Mouse (Mus musculus) CH12.LX (cell line): ENCODE measurements around the gene Faxc. TPM values are rescaled to one million over a fixed set of nuclear protein-coding genes. Genes with fewer than 3 reads are reported as not detected.

Source experiments
- DNase-seq: peaks from one replicate; pipeline ENCODE4 v3.0.0-alpha.2; 2013; ENCODE audit errors: extremely low read depth
- H3K27ac ChIP-seq: 2 replicates; pipeline ENCODE4 v1.5.1; 2012; ENCODE audit warnings: low read depth, mild to moderate bottlenecking, control low read depth, moderate library complexity; ENCODE audit not compliant: insufficient read depth
- H3K27me3 ChIP-seq: replicated peaks from 2 replicates; pipeline ENCODE3; 2012; ENCODE audit warnings: inconsistent platforms
- H3K36me3 ChIP-seq, 2 experiments: replicated peaks in 1 of 2; 2 replicates each; pipeline versions ENCODE3 to v1.6.1; 2012; ENCODE audit warnings: inconsistent platforms in 1 of 2, low read length in 1 of 2, mild to moderate bottlenecking in 1 of 2, mixed read lengths in 1 of 2, moderate library complexity in 1 of 2; ENCODE audit not compliant: control insufficient read depth in 1 of 2, insufficient read depth in 1 of 2
- H3K4me1 ChIP-seq, 2 experiments: 2 replicates each; pipeline ENCODE4 v1.6.1; 2012; ENCODE audit warnings: inconsistent platforms in 1 of 2, moderate library complexity in 1 of 2; ENCODE audit not compliant: insufficient read depth in 2 of 2, control insufficient read depth in 1 of 2
- H3K4me2 ChIP-seq: 2 replicates; pipeline ENCODE4 v1.6.1; 2012; ENCODE audit warnings: low read depth, mild to moderate bottlenecking, control low read depth; ENCODE audit not compliant: poor library complexity, insufficient read depth, severe bottlenecking
- H3K4me3 ChIP-seq, 3 experiments: fragments of 150-350 bp in 1 of 3; sonication (generic) in 1 of 3; replicated peaks in 1 of 3; 2 replicates each; pipeline versions ENCODE3 to v1.5.1; 2011 to 2012; ENCODE audit warnings: low read depth in 2 of 3, low read length in 2 of 3, mild to moderate bottlenecking in 2 of 3, moderate library complexity in 2 of 3, control low read depth in 1 of 3, improper control_type of control experiment in 1 of 3, inconsistent platforms in 1 of 3, mixed read lengths in 1 of 3; ENCODE audit not compliant: poor library complexity in 1 of 3
- H3K79me2 ChIP-seq: replicated peaks from 2 replicates; pipeline ENCODE4 v1.6.1; 2012; ENCODE audit warnings: mild to moderate bottlenecking, moderate library complexity; ENCODE audit not compliant: control insufficient read depth, poor library complexity, insufficient read depth, severe bottlenecking; ENCODE audit errors: extremely low read depth
- H3K9ac ChIP-seq: 2 replicates; pipeline ENCODE4 v1.6.1; 2012; ENCODE audit warnings: low read depth, mild to moderate bottlenecking, control low read depth, moderate library complexity; ENCODE audit not compliant: insufficient read depth
- H3K9me3 ChIP-seq: replicated peaks from 2 replicates; pipeline ENCODE3; 2012; ENCODE audit warnings: low read length, inconsistent platforms, mixed read lengths
- BHLHE40 ChIP-seq: IDR thresholded peaks from 2 replicates; pipeline ENCODE4 v1.6.1; 2011; ENCODE audit warnings: mild to moderate bottlenecking, low read depth, low read length, improper control_type of control experiment
- CHD1 ChIP-seq: IDR thresholded peaks from 2 replicates; pipeline ENCODE4 v1.6.1; 2012; ENCODE audit warnings: low read depth, low read length, improper control_type of control experiment, inconsistent platforms
- CHD2 ChIP-seq: IDR thresholded peaks from 2 replicates; pipeline ENCODE4 v1.6.1; 2011; ENCODE audit warnings: low read length, improper control_type of control experiment
- CTCF ChIP-seq, 2 experiments: IDR thresholded peaks in 1 of 2; conservative IDR thresholded peaks in 1 of 2; 2 replicates each; pipeline ENCODE4 v1.5.1; 2011 to 2012; ENCODE audit warnings: low read depth in 2 of 2, low read length in 2 of 2, improper control_type of control experiment in 1 of 2, inconsistent platforms in 1 of 2, mild to moderate bottlenecking in 1 of 2, moderate library complexity in 1 of 2
- E2F4 ChIP-seq: IDR thresholded peaks from 2 replicates; pipeline ENCODE4 v1.6.1; 2011; ENCODE audit warnings: low read depth, low read length, improper control_type of control experiment; ENCODE audit not compliant: insufficient replicate concordance
- ELF1 ChIP-seq: IDR thresholded peaks from 2 replicates; pipeline ENCODE4 v1.6.1; 2014; ENCODE audit warnings: low read depth, mild to moderate bottlenecking, inconsistent platforms, low read length, improper control_type of control experiment
- EP300 ChIP-seq: IDR thresholded peaks from 2 replicates; pipeline ENCODE4 v1.6.1; 2011; ENCODE audit warnings: low read length, improper control_type of control experiment
- ETS1 ChIP-seq: conservative IDR thresholded peaks from 2 replicates; pipeline ENCODE4 v1.6.1; 2012; ENCODE audit warnings: low read depth, mild to moderate bottlenecking, inconsistent platforms, low read length, improper control_type of control experiment, moderate library complexity
- IRF4 ChIP-seq: IDR thresholded peaks from 2 replicates; pipeline ENCODE4 v1.6.1; 2014; ENCODE audit warnings: low read depth, mild to moderate bottlenecking, inconsistent platforms, low read length, improper control_type of control experiment
- JUN ChIP-seq: IDR thresholded peaks from 2 replicates; pipeline ENCODE4 v1.6.1; 2011; ENCODE audit warnings: low read depth, mild to moderate bottlenecking, low read length, improper control_type of control experiment, moderate library complexity; ENCODE audit not compliant: insufficient read depth
- JUND ChIP-seq: conservative IDR thresholded peaks from 2 replicates; pipeline ENCODE4 v1.6.1; 2011; ENCODE audit warnings: low read depth, low read length, improper control_type of control experiment
- KAT2A ChIP-seq: IDR thresholded peaks from 2 replicates; pipeline ENCODE4 v1.6.1; 2012; ENCODE audit warnings: low read length, improper control_type of control experiment, inconsistent platforms; ENCODE audit not compliant: insufficient replicate concordance
- MAFK ChIP-seq: IDR thresholded peaks from 2 replicates; pipeline ENCODE4 v1.6.1; 2011; ENCODE audit warnings: low read length, improper control_type of control experiment; ENCODE audit not compliant: insufficient replicate concordance
- MAX ChIP-seq: IDR thresholded peaks from 2 replicates; pipeline ENCODE4 v1.6.1; 2011; ENCODE audit warnings: low read length, improper control_type of control experiment
- MEF2A ChIP-seq: IDR thresholded peaks from 2 replicates; pipeline ENCODE4 v1.6.1; 2014; ENCODE audit warnings: low read depth, mild to moderate bottlenecking, inconsistent platforms, low read length, improper control_type of control experiment, borderline replicate concordance
- MXI1 ChIP-seq: IDR thresholded peaks from 2 replicates; pipeline ENCODE4 v1.6.1; 2011; ENCODE audit warnings: mild to moderate bottlenecking, low read depth, low read length, improper control_type of control experiment
- MYC ChIP-seq: IDR thresholded peaks from 2 replicates; pipeline ENCODE4 v1.6.1; 2011; ENCODE audit warnings: low read depth, mild to moderate bottlenecking, improper control_type of control experiment, low read length
- NELFE ChIP-seq: IDR thresholded peaks from 2 replicates; pipeline ENCODE4 v1.6.1; 2011; ENCODE audit warnings: low read depth, low read length, improper control_type of control experiment
- NRF1 ChIP-seq: IDR thresholded peaks from 2 replicates; pipeline ENCODE4 v1.6.1; 2014; ENCODE audit warnings: low read depth, mild to moderate bottlenecking, inconsistent platforms, low read length, improper control_type of control experiment, moderate library complexity
- PAX5 ChIP-seq: IDR thresholded peaks from 2 replicates; pipeline ENCODE4 v1.6.1; 2012; ENCODE audit warnings: low read length, inconsistent platforms, mixed read lengths
- POLR2A ChIP-seq: IDR thresholded peaks from 2 replicates; pipeline ENCODE4 v1.6.1; 2011; ENCODE audit warnings: low read depth, mild to moderate bottlenecking, improper control_type of control experiment, low read length
- POLR2AphosphoS2 ChIP-seq: IDR thresholded peaks from 2 replicates; pipeline ENCODE4 v1.6.1; 2011; ENCODE audit warnings: low read depth, low read length, improper control_type of control experiment
- RAD21 ChIP-seq: IDR thresholded peaks from 2 replicates; pipeline ENCODE4 v1.6.1; 2011; ENCODE audit warnings: low read depth, mild to moderate bottlenecking, low read length, improper control_type of control experiment, moderate library complexity
- RCOR1 ChIP-seq: conservative IDR thresholded peaks from 2 replicates; pipeline ENCODE4 v1.6.1; 2012; ENCODE audit warnings: low read depth, mild to moderate bottlenecking, inconsistent platforms, low read length, improper control_type of control experiment
- SIN3A ChIP-seq: IDR thresholded peaks from 2 replicates; pipeline ENCODE4 v1.6.1; 2012; ENCODE audit warnings: low read length, improper control_type of control experiment, inconsistent platforms
- SMC3 ChIP-seq: IDR thresholded peaks from 2 replicates; pipeline ENCODE4 v1.6.1; 2011; ENCODE audit warnings: low read depth, low read length, improper control_type of control experiment
- TBP ChIP-seq: conservative IDR thresholded peaks from 2 replicates; pipeline ENCODE4 v1.6.1; 2011; ENCODE audit warnings: low read depth, low read length, improper control_type of control experiment
- TCF12 ChIP-seq: IDR thresholded peaks from 2 replicates; pipeline ENCODE4 v1.6.1; 2014; ENCODE audit warnings: low read depth, mild to moderate bottlenecking, inconsistent platforms, low read length, improper control_type of control experiment
- USF1 ChIP-seq: IDR thresholded peaks from 2 replicates; pipeline ENCODE4 v1.6.1; 2014; ENCODE audit warnings: low read depth, mild to moderate bottlenecking, inconsistent platforms, low read length, improper control_type of control experiment
- USF2 ChIP-seq: conservative IDR thresholded peaks from 2 replicates; pipeline ENCODE4 v1.6.1; 2011; ENCODE audit warnings: low read depth, low read length, improper control_type of control experiment
- ZC3H11A ChIP-seq: IDR thresholded peaks from 2 replicates; pipeline ENCODE4 v1.6.1; 2012; ENCODE audit warnings: low read depth, mild to moderate bottlenecking, inconsistent platforms, low read length, improper control_type of control experiment
- ZMIZ1 ChIP-seq: IDR thresholded peaks from 2 replicates; pipeline ENCODE4 v1.6.1; 2012; ENCODE audit warnings: low read depth, mild to moderate bottlenecking, inconsistent platforms, low read length, improper control_type of control experiment
- ZNF384 ChIP-seq: IDR thresholded peaks from 2 replicates; pipeline ENCODE4 v1.6.1; 2012; ENCODE audit warnings: low read depth, low read length, improper control_type of control experiment, inconsistent platforms
- dilution Hi-C: fragments of 300-500 bp; cut with MboI; formaldehyde crosslinking; loops from 2 replicates; pipeline ENCODE4 v1.14.3; 2020; ENCODE audit warnings: low sequenced_read_pairs; ENCODE audit not compliant: extremely low pct_unique_long_range_greater_than_20kb, extremely low pct_ligation_motif_present
- in situ Hi-C: fragments of 300-500 bp; cut with MboI; formaldehyde crosslinking; loops from 3 replicates; pipeline ENCODE4 v1.14.3; 2019; ENCODE audit warnings: low sequenced_read_pairs, low pct_ligation_motif_present, low pct_unique_long_range_greater_than_20kb, mixed read lengths
- polyA plus RNA-seq: library from polyadenylated mRNA; unstranded; fragments of >175 nt; gene quantifications from 2 replicates; pipeline ENCODE4 v1.2.1, GENCODE M21; 2012; ENCODE audit warnings: low read depth; ENCODE audit not compliant: insufficient read length
- total RNA-seq, 2 experiments: library from RNA; depleted of rRNA; stranded (reverse); fragments of 300-350 nt in 1 of 2; fragments of >200 nt in 1 of 2; gene quantifications; 2 replicates each; pipeline ENCODE4 v1.2.3; 2012 to 2014

Faxc gene
- total and polyA plus RNA-seq, 3 experiments = 0.16 to 1.7 (median 0.37) TPM

DNA sequence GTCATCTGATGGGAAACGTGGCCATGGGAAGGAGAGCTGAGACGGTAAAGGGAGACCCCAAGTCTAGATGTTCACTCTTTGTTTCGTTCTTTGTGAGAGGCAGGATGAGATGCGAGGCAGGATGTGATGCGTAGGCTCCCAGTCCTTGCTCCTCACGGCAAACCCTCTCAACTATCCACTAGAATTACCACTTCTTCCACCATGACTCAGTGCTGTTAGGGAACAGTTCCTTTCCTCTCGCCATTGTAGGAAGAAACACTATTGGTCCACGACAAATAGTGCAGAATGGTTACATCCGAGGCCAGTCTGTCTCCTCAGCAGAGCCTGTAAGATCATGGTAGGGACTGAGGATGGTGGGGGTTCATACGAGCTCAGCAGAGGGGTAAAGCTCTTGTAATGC is 56.3 kb downstream of the Faxc start:
- no peaks in the 10 kb centered on the region for H3K9me3 ChIP-seq
- H3K4me3 ChIP-seq = no peak overlapping the region
- no peaks in the 10 kb centered on the region for H3K27me3 ChIP-seq
- H3K4me1 ChIP-seq = peaks cover 5 to 15% of the 10 kb centered on the region in 2 experiments
- H3K9ac ChIP-seq = no peak overlapping the region
- H3K4me2 ChIP-seq = no peak overlapping the region
- H3K36me3 ChIP-seq = peaks cover 0 to 11% of the 10 kb centered on the region in 2 experiments
- DNase-seq = no peak
- H3K27ac ChIP-seq = no peak overlapping the region
- dilution Hi-C loops = no loop called here
- no peak for TF ChIP-seq JUND
- TF ChIP-seq IRF4 = no peak
- no peak for TF ChIP-seq E2F4
- TF ChIP-seq MEF2A = no peak
- TF ChIP-seq POLR2AphosphoS2 = no peak
- TF ChIP-seq, all 38 proteins: peak for 0
- in situ Hi-C loops = no loop called here
- H3K79me2 ChIP-seq = no peaks in the 10 kb centered on the region

DNA sequence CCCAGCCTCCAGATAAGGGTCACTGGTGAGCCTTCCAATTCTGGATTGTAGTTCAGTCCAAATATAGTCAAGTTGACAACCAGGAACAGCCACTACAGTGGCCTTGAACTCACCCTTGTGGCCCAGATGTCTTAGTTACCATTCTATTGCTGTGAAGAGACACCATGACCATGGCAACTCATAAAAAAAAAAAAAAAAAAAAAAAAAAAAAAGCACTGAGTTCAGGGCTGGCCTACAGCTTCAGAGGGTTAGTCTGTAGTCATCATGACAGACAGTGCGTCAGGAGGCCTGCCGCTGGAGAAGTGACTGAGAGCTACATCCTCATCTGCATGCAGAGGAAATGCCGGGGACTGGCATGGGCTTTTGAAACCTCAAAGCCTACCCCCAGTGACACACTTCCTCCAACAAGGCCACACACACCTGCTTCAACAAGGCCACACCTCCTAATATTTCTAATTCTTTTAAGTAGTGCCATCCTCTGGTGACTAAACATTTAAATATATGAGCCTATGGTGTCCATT is 58.5 kb downstream of the Faxc start:
- peak overlapping the region in 1 of 3 experiments; percentile 1 for H3K4me3 ChIP-seq
- no peaks in the 10 kb centered on the region for H3K27me3 ChIP-seq
- peak; percentile 88 for DNase-seq
- H3K79me2 ChIP-seq = no peaks in the 10 kb centered on the region
- H3K4me1 ChIP-seq = peaks cover 5 to 15% of the 10 kb centered on the region in 2 experiments
- H3K9me3 ChIP-seq = no peaks in the 10 kb centered on the region
- peaks cover 0 to 11% of the 10 kb centered on the region in 2 experiments for H3K36me3 ChIP-seq
- H3K27ac ChIP-seq = no peak overlapping the region
- H3K9ac ChIP-seq = peak overlapping the region; percentile 33; the same call in 1 of the 2 replicates
- peak overlapping the region; percentile 16 for H3K4me2 ChIP-seq
- dilution Hi-C loops (no loop called here), in situ Hi-C loops (no loop called here)
- TF ChIP-seq MXI1 (peak; percentile 41; the same call in 1 of the 2 replicates), CTCF (conservative IDR thresholded peaks at IDR 0.05 in 1 of 2, IDR thresholded peaks at IDR 0.05 in 1 of 2; ENCODE audit: low read depth in 2 of 2, low read length in 2 of 2) (no peak), EP300 (peak; percentile 21; the same call in 1 of the 2 replicates), JUN (no peak), POLR2A (peak; percentile 53), NRF1 (no peak), CHD2 (no peak), RAD21 (no peak), MAFK (no peak), ZMIZ1 (no peak), MYC (0 out of 2 replicates have a peak, but pooled peaks have one; percentile 21), ZC3H11A (no peak), SIN3A (no peak), MAX (no peak), IRF4 (0 out of 2 replicates have a peak, but pooled peaks have one; percentile 20), KAT2A (no peak), RCOR1 (no peak), POLR2AphosphoS2 (no peak), NELFE (no peak), TBP (peak; percentile 34; the same call in 1 of the 2 replicates), MEF2A (no peak), ELF1 (no peak), E2F4 (no peak), SMC3 (no peak), TCF12 (peak; percentile 57), USF2 (no peak), USF1 (no peak), PAX5 (no peak), BHLHE40 (0 out of 2 replicates have a peak, but pooled peaks have one; percentile 7), ZNF384 (peak; percentile 96), ETS1 (no peak; the same call in 1 of the 2 replicates), CHD1 (no peak)
